Mouse (Mus musculus): ENCODE data around the gene Asb16. TPM values are rescaled to one million over a fixed set of nuclear protein-coding genes. Genes with fewer than 3 reads are reported as not detected.
A peak's percentile ranks its signal among the peaks of the same experiment; 100 is the strongest.
"Not testable (repeated sequence)": the region's sequence is repeated elsewhere in the genome, so short reads cannot be mapped to it uniquely, and the experiment has no call there.

The Asb16 gene
- polyA plus RNA-seq, 1 experiment from 2014 or later: 0.12 TPM

GRCm38 (mm10) chr11:102266631-102267355 is 1.8 kb upstream of the Asb16 start:
- no peak for ATAC-seq (ENCODE audit: insufficient number of reproducible peaks, low FRiP score, low TSS enrichment, low read depth)
- H3K9ac ChIP-seq: no peak overlapping the region
- WGBS: 86% methylated on average over 8 of the region's 8 CpGs
- no peaks in the 10 kb centered on the region for H3K9me3 ChIP-seq (replicated peaks)
- no peak overlapping the region for H3K4me3 ChIP-seq (replicated peaks)
- H3K4me1 ChIP-seq: peaks cover 12% of the 10 kb centered on the region; the same call in 1 of the 2 replicates
- H3K27ac ChIP-seq (replicated peaks): no peak overlapping the region
- 0 out of 2 replicates have a peak overlapping the region, but pooled peaks have one; percentile 22 for H3K4me2 ChIP-seq (replicated peaks)
- no peaks in the 10 kb centered on the region for H3K27me3 ChIP-seq
- H3K36me3 ChIP-seq: 0 out of 2 replicates have a peak, but pooled peaks cover 11% of the 10 kb centered on the region

- 5% methylated on average over 11 of the region's 11 CpGs for WGBS
- Histone ChIP-seq H3K4me3 (replicated peaks) (no peak overlapping the region), H3K9ac (no peak overlapping the region), H3K4me1 (peaks cover 12% of the 10 kb centered on the region; the same call in 1 of the 2 replicates), H3K9me3 (replicated peaks) (no peaks in the 10 kb centered on the region), H3K27ac (replicated peaks) (no peak overlapping the region), H3K27me3 (no peaks in the 10 kb centered on the region), H3K36me3 (0 out of 2 replicates have a peak, but pooled peaks cover 5% of the 10 kb centered on the region), H3K4me2 (replicated peaks) (0 out of 2 replicates have a peak overlapping the region, but pooled peaks have one; percentile 22)
- 0 out of 2 replicates have a peak, but pooled peaks have one; percentile 40 for ATAC-seq (ENCODE audit: insufficient number of reproducible peaks, low FRiP score, low TSS enrichment, low read depth)
These were observed 1.1 kb upstream of the Asb16 start for GRCm38 (mm10) chr11:102267480-102267879.

GRCm38 (mm10) chr11:102276411-102276915 is 7.9 kb downstream of the Asb16 start:
- Histone ChIP-seq H3K9ac (peak overlapping the region; percentile 45), H3K4me1 (peaks cover 16% of the 10 kb centered on the region), H3K27ac (replicated peaks) (no peak overlapping the region), H3K36me3 (no peaks in the 10 kb centered on the region), H3K9me3 (replicated peaks) (no peaks in the 10 kb centered on the region), H3K4me2 (replicated peaks) (peak overlapping the region; percentile 90), H3K4me3 (replicated peaks) (peak overlapping the region; percentile 44), H3K27me3 (peaks cover 10% of the 10 kb centered on the region; the same call in 1 of the 2 replicates)
- under 1% methylated on average over 33 of the region's 33 CpGs for WGBS
- peak; percentile 77 for ATAC-seq (ENCODE audit: insufficient number of reproducible peaks, low FRiP score, low TSS enrichment, low read depth)

GRCm38 (mm10) chr11:102277754-102278153 is 9.2 kb downstream of the Asb16 start:
- H3K27ac ChIP-seq (replicated peaks): no peak overlapping the region
- H3K36me3 ChIP-seq: no peaks in the 10 kb centered on the region
- peaks cover 16% of the 10 kb centered on the region for H3K4me1 ChIP-seq
- WGBS: 66% methylated on average over 9 of the region's 12 CpGs
- H3K4me2 ChIP-seq (replicated peaks): no peak overlapping the region
- H3K9me3 ChIP-seq (replicated peaks): no peaks in the 10 kb centered on the region
- no peak for ATAC-seq (ENCODE audit: insufficient number of reproducible peaks, low FRiP score, low TSS enrichment, low read depth)
- H3K9ac ChIP-seq: no peak overlapping the region
- no peak overlapping the region for H3K4me3 ChIP-seq (replicated peaks)
- H3K27me3 ChIP-seq: peaks cover 10% of the 10 kb centered on the region; the same call in 1 of the 2 replicates

GRCm38 (mm10) chr11:102279595-102279994 is 11.1 kb downstream of the Asb16 start:
- H3K36me3 ChIP-seq: no peaks in the 10 kb centered on the region
- no peak for ATAC-seq (ENCODE audit: insufficient number of reproducible peaks, low FRiP score, low TSS enrichment, low read depth)
- no peak overlapping the region for H3K4me2 ChIP-seq (replicated peaks)
- H3K9ac ChIP-seq: no peak overlapping the region
- H3K4me3 ChIP-seq (replicated peaks): no peak overlapping the region
- peaks cover 16% of the 10 kb centered on the region for H3K4me1 ChIP-seq
- H3K9me3 ChIP-seq (replicated peaks): no peaks in the 10 kb centered on the region
- no peak overlapping the region for H3K27ac ChIP-seq (replicated peaks)
- WGBS: 88% methylated on average over 3 of the region's 3 CpGs
- peaks cover 10% of the 10 kb centered on the region; the same call in 1 of the 2 replicates for H3K27me3 ChIP-seq

- 74% methylated on average over 6 of the region's 6 CpGs for WGBS
- H3K4me2 ChIP-seq (replicated peaks); ATAC-seq (ENCODE audit: insufficient number of reproducible peaks, low FRiP score, low TSS enrichment, low read depth); H3K36me3 ChIP-seq; H3K27me3 ChIP-seq; H3K27ac ChIP-seq (replicated peaks); H3K4me3 ChIP-seq (replicated peaks); H3K9me3 ChIP-seq (replicated peaks); H3K9ac ChIP-seq: not testable (repeated sequence)
- peaks cover 16% of the 10 kb centered on the region for H3K4me1 ChIP-seq
These were observed 11.7 kb downstream of the Asb16 start for GRCm38 (mm10) chr11:102280267-102280666.

GRCm38 (mm10) chr11:102283922-102284321 is 15.4 kb downstream of the Asb16 start:
- Histone ChIP-seq H3K4me1 (peaks cover 21% of the 10 kb centered on the region), H3K9ac (no peak overlapping the region; the same call in 1 of the 2 replicates), H3K36me3 (peaks cover 19% of the 10 kb centered on the region), H3K27ac (replicated peaks) (peak overlapping the region; percentile 91), H3K27me3 (no peaks in the 10 kb centered on the region), H3K4me2 (replicated peaks) (peak overlapping the region; percentile 76), H3K4me3 (replicated peaks) (peak overlapping the region; percentile 83), H3K9me3 (replicated peaks) (no peaks in the 10 kb centered on the region)
- 89% methylated on average over 6 of the region's 6 CpGs for WGBS
- no peak for ATAC-seq (ENCODE audit: insufficient number of reproducible peaks, low FRiP score, low TSS enrichment, low read depth)

- Histone ChIP-seq H3K4me1 (peaks cover 21% of the 10 kb centered on the region), H3K27me3 (no peaks in the 10 kb centered on the region), H3K4me3 (replicated peaks) (peak within 1 kb of the TSS; percentile 83), H3K9me3 (replicated peaks) (no peaks in the 10 kb centered on the region), H3K4me2 (replicated peaks) (peak within 1 kb of the TSS; percentile 76), H3K9ac (peak within 1 kb of the TSS; percentile 81), H3K36me3 (peaks cover 21% of the 10 kb centered on the region), H3K27ac (replicated peaks) (peak within 1 kb of the TSS; percentile 91)
- WGBS: under 1% methylated on average over 32 of the region's 32 CpGs
- peak; percentile 90 for ATAC-seq (ENCODE audit: insufficient number of reproducible peaks, low FRiP score, low TSS enrichment, low read depth)
These were observed 16.1 kb downstream of the Asb16 start, which contains the start of gene Tmub2 for GRCm38 (mm10) chr11:102284501-102285094. Gene Tmub2 (plus strand): TSS chr11:102284931.

GRCm38 (mm10) chr11:102285095-102285834 is 16.7 kb downstream of the Asb16 start:
- WGBS: 4% methylated on average over 31 of the region's 31 CpGs
- Histone ChIP-seq H3K9me3 (replicated peaks) (no peaks in the 10 kb centered on the region), H3K27me3 (no peaks in the 10 kb centered on the region), H3K9ac (peak overlapping the region; percentile 81), H3K4me3 (replicated peaks) (peak overlapping the region; percentile 83), H3K4me2 (replicated peaks) (peak overlapping the region; percentile 76), H3K36me3 (peaks cover 28% of the 10 kb centered on the region), H3K4me1 (peaks cover 21% of the 10 kb centered on the region), H3K27ac (replicated peaks) (peak overlapping the region; percentile 91)
- peak; percentile 61 for ATAC-seq (ENCODE audit: insufficient number of reproducible peaks, low FRiP score, low TSS enrichment, low read depth)

GRCm38 (mm10) chr11:102287485-102287884 is 18.9 kb downstream of the Asb16 start:
- H3K9me3 ChIP-seq (replicated peaks): no peaks in the 10 kb centered on the region
- H3K4me1 ChIP-seq: peaks cover 21% of the 10 kb centered on the region
- 90% methylated on average over 8 of the region's 8 CpGs for WGBS
- H3K4me2 ChIP-seq (replicated peaks): no peak overlapping the region
- H3K9ac ChIP-seq: no peak overlapping the region
- no peaks in the 10 kb centered on the region for H3K27me3 ChIP-seq
- H3K4me3 ChIP-seq (replicated peaks): no peak overlapping the region
- peaks cover 50% of the 10 kb centered on the region for H3K36me3 ChIP-seq
- H3K27ac ChIP-seq (replicated peaks): no peak overlapping the region
- ATAC-seq (ENCODE audit: insufficient number of reproducible peaks, low FRiP score, low TSS enrichment, low read depth): no peak
